Mouse (Mus musculus) frontal cortex, adult (tissue): ENCODE results near the gene Ttc26.
A peak's percentile ranks its signal among the peaks of the same experiment; 100 is the strongest.

Experiments
- ATAC-seq: cut with Nextera tagmentation; 2 replicates; pipeline ENCODE4 v1.9.2; 2017; ENCODE audit warnings: mild to moderate bottlenecking, moderate library complexity, mixed read lengths; ENCODE audit not compliant: low TSS enrichment

The Ttc26 gene

DNA sequence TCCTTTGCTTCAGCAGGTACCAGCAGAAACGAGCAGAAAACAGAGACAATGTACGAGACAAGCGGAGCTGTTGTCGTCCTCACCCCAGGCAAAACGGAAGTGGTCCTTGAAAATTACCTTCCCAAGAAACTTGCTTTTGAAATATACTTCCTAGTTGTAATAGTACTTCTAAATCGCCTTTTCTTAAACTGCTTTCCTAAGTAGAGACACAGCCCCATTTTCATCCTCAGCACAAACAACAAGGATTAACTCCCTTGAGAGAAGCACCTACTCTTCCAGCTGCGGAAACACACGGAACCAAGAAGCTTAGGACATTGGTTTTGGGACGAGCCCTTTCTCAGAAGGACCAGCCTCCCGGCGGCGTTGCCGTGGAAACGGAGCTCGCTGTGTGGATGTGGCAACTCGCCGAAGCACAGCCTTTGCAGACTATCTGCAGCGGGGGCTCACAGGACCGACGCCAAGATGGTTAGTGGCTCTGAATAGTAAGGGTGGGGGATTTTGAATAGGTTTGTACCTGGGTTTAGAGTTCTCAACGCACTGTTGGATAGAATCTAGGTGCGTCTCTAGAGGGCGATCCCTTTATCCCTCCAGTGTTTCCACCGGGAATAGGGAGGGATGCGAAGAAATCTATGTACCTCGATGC, at the start of gene Ttc26:
Gene Ttc26 (plus strand): TSS at position 341 of the 643 bp plus-strand sequence.
- peak; percentile 97 for ATAC-seq

DNA sequence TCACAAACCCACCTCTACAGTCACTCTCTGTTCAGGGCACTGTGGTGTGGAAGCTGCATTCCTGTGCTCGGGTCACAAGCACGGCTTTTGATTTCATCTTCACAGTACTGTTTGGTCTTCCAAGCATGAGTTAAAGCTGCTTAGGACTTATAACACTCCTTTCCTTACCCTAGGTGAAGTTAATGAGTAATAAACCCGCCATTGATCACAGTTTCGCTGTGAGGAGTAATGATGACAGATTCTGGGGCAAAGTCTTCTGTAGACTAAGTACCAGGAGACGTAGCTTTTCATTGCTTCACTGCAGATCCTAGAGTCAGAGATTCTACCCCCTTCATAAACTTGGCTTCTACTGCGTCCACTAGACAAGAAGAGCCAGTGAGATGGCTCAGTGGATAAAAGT, 46.0 kb upstream of the Ttc26 start:
- no peak for ATAC-seq

DNA sequence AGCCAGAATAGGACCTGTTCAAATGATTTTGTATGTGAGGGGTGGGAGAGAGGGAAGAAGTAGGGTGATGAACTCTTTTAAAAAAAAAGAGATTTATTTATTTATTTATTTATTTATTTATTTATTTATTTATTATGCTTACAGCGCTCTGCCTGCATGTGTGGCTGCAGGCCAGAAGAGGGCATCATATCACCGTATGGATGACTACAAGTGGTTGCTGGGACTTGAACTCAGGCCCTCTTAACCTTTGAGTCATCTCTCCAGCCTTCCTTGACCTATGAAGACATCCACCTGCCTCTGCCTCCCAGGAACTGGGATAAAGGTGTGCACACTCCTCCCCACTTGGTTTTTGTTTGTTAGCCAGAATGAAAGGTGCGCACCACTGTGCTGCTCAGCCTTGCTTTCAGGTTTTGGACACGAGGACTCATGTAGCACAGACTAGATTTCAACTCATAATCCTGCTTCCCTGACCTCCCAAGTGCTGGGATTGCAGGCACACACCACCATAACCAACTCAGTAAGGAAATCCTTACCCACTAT, 44.0 kb upstream of the Ttc26 start:
- ATAC-seq, result no peak

DNA sequence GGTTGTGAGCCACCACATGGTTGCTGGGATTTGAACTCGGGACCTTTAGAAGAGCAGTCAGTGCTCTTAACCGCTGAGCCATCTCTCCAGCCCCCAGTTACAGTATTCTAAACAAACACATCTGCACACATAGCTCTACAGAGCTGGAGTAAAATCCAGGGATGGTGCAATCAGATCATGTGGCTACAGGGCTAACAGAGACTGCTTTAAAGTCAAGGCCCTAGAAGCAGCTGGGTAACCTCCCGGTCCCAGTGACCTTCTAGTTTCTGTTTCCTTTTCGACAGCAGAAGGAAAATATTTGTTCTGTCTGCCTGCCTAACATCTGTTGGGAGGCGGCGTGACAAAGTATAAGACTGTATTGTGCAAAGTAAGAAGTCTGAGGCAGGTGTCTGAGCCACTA, 43.3 kb upstream of the Ttc26 start:
- no peak for ATAC-seq

DNA sequence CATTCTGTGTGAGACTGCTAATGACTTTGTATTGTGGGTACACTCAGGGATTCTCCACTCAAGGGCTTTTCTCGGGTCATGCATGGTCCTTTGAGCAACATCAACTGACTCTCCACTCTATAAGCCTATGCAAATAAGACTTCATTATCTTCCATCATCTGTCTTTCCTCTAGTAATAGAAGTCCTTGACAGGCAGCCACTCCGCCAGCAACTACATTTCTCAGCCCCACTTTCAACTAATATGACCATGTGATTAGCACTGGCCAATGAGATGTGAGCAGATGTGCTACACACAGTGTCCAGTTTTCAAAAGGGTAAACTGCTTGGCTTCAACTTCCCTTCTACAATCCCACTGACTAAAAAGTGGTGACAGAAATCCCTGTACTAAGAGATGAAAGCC, 42.2 kb upstream of the Ttc26 start:
- ATAC-seq, result no peak

DNA sequence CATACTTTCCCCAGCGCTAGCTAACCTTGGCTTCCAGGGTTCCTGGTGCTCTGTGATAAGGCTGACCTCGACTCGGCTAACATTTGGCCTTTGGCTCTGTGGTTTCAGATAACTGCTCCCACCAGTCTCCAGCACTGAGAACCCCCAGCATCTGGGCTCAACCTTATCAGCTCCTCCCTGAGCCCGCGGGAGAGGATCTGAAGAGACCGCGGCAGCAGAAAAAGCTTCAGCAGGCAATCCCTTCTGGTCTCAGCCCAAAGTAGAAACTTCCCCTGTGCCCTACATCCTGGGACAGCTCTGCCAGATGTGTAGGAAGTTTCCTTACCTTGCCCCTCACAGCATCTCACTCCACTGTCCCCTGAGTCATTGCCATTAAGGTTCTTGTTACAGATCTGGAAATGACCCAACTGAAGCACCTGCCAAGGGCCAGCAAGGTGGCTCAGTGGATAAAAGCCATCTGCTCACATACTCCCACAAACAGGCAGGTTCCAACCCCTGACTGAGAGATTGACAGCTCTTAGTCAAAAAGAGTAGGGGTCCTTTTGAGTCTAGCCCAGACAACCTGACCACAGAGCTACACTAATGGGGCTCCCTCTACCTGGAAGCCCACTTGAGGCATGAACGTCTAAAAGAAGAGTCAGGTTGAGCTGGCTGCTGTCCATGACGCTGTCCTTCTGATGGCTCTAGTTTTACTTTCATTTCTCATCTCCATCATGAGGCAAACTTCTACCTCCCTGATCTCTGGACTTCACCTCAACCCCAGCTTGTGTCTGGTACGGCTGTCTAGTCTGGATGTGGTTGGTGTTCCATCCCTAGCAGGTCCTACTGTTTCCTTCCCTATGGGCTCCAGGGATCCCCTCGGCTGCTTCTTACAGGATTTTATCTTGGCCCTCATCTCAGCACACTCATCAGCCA, 39.3 kb upstream of the Ttc26 start:
- ATAC-seq, result no peak

DNA sequence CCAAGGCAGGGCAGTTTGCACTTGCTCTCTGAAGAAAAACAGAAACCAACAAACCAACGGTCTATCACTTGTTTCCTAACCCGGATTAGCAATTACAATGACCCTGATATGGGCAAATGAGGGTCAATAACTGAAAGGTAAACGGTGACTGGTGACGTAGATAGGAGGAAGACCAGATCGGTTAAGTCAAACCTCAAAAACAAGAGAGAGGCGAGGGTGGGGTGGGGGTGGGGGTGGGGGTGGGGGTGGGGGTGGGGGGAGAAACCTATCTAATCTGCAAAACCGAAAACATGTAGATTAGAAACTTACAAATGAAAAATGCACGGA, 38.6 kb upstream of the Ttc26 start:
- ATAC-seq, result no peak

DNA sequence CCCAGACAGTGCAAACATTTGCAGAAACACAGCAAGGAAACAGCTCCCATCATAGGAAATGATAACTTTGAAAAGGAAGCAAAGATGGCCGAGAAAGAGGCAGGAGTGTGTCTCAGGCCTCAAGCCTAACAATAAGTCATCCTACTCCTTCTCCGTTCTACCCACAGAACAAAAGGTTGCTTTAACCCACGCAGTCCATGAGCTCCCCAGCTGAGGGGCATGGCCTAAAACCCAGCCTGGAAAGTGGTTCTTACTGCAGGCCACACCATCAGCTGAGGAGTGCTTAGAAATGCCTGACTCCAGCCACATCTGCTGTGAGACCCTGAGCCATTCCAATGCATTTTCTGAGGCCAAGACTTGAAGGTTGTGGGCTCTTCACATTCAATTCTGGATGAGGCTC, 37.7 kb upstream of the Ttc26 start:
- ATAC-seq, result no peak

DNA sequence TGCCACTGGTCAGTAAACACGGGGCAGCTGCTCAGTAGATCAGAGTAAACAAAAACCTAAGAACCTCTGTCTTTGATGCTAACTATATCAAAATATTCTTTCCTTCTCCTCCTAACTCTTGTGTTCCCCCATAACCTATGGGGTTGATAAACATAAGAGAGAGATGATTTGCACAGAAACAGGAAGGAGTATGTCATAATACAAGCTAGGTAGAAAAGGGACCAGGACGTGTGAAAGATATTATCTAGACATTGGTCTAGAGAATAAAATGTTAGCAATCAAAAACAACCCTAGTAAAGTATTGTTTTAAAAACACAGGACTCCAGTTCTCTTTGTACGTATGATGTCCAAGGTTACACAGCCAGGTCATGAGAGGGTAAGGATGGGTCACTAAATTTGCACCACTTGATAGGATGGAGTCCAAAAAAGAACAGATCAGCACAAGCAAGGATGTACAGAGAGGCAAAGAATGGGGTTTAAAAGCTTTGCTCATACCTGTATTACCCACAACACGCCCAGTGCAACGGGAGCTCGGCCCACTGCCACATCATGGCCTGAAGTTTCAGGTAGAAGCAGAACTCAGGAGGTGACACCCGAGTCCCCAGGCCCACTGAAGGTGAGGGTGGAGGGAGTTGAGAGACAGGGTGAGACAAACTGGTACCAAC, 37.1 kb upstream of the Ttc26 start:
- ATAC-seq, result no peak

DNA sequence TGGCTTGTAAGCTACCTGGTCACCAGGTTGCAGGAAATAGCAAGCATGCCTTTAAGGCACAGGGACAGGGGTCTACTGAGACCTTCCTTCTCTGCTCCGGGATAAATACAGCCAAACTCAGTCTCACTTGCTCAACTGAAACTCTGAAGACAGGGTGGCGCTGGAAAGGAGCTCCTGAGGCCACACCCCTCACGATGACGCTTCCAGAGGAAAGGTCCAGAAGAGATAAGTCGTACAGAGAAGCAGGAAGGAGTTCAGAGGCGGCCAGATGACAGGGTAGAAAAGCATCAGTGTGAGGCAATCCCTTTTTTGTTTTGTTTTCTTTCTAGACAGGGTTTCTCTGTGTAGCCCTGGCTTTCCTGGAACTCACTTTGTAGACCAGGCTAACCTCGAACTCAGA, 35.5 kb upstream of the Ttc26 start:
- no peak for ATAC-seq

DNA sequence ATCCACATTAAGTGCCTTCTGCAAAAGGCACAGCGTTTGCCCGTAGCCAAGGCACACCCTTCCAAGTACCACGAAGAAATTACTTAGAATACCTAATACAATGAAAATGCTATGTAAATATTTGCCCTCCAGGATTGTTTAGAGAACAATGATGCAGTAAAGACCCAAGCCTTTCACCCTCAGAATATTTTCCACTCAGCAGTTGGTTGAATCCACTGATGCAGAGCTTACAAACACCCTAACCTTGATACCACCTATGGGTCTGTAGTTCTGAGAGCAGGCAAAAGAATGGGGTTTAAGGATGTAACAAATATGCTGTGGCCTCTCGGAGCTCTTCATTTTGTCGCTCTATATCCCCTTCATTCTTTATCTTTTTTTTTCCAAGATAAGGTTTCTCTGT, 33.4 kb upstream of the Ttc26 start:
- no peak for ATAC-seq

DNA sequence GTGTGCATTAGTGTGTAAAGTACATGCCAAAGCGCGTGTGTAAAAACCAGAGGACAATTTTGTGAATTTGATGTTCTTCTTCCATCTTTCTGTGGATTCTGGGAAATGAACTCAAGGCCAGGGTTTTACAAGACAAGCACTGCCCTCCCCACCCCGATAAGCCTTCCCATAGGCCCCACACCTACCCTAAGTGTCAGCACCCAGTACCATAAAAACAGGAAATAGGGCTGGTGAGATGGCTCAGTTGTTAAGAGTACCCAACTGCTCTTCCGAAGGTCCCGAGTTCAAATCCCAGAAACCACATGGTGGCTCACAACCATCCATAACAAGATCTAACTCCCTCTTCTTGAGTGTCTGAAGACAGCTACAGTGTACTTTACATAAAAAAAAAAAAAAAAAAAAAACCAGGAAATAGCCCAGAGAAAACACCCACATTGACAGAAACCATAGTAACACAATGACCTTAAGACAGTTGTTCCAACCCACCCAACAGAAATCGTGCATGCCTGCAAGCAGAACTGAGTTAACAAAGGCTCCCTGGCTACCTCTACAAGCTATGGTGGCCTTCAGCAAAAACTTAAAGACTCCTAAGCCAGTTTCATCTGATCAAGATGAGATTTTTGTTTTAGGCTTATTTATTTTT, 32.3 kb upstream of the Ttc26 start:
- no peak for ATAC-seq

DNA sequence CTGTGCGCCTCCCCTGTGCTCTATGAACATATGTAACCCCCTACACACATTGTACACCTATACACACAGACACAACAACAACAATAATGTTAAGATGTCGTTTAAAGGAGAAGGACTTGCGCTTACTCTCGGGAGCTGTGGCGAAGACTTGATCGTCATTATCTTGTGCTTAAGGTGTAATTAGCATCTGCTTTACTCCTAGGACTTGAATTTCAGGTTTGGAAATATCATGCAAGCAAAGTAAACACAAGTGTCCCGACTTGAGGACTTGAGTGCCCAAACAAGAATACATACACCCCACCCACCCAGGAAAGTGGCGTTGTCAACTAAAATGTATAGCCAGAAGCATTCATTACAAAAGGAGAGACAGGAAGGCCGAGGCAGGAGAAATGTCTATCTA, 31.5 kb upstream of the Ttc26 start:
- no peak for ATAC-seq

DNA sequence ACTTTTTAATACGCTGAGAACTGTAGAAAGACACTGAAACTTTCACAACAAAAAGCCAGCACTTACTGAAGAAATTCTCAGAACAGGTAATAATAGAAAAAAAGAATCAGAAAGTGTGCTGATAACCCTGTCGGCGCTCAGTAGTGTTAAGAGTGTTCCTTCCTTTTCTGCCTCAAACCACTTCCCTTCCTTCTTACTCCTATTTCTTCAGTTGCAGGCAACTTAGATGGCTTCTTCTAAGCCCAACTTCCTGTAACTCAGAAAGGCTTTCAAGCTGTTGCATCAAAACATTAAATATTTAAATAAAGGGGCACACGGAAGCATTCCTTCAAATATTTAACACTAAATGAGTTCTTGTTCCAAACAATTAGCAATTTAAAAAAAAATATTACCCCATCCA, 29.3 kb upstream of the Ttc26 start:
- no peak for ATAC-seq

DNA sequence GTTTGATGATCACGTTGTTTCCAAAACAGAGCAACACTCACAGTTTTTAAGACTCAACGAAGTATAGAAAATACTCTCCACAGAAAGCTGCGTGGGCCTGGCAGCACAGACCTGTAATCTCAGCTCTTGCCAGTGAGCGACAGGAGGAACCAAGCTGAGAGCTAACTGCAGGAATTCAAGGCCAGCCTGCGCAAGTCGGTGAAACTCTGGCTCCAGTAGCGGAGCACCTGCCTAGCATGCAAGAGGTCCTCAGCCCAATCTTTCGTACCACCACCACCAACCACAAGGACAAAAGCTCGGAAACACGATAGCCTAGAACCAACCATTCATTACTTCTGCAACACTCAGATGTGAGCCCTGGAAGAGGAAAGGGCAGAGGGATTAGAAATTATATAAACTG, 28.8 kb upstream of the Ttc26 start:
- no peak for ATAC-seq

DNA sequence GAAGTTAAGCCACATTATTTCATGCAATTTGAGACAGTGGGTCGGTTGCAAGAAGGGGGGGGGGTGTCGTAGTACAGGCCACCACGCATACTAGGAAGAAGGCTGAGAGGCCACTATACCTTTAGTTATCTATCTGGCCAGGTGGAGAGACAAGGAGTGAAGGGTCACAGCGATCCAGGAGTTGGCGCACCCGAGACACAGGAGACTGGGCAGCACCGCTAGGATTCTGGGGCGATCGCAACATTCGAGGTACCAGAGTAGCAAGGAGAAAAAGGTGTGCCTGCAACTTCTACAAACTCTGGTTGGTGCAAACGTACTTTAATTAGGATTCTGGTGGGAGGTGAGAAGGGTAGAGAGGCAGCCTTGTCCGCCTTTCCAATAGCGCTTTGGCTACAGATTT, 28.1 kb upstream of the Ttc26 start:
- no peak for ATAC-seq

DNA sequence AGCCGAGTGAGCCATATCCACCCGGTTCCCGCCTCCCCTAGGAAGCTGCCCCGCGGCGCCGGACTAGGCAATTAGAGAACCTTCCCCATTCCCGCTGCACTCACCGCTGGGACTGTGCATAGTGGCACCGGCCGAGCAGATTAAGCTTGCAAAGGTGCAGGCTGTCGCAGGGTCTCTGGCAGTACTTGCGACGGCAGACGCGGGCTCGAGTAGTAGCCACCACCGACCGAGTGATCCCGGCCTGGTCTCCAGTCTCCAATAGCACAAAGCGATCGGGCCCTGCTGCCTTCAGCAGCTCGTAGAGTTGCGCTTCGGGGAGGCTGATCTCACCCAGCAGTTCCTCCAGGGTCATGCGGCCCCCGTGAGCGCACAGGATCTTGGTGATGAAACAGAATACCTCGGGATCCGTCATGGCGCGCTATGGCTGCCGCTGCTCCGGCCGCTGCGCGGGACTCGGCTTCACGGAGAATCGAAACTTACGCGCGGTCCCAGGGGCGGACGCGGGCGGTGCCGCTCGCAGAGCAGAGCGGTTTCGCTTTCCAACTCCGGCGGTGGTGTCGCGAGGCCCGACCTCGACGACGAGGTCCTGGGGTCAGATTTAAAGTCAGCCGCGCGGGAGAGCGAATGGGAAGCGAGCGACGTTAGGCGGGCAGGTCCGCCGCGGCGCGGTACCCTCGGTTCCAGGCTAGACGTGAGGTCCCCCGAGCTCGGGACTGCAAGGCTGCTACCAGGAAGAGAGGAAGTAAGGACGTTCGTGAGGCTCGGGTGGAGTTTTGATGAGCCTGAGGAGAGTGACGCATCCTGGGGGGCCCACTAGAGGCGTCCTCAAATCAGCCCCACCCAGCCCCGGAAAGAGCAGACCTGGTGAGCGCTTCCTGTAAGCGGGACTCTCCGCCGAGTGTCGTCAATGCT, 27.2 kb upstream of the Ttc26 start, which contains the start of gene Zc3hav1:
Gene Zc3hav1 (minus strand): TSS at position 793 of the 912 bp plus-strand sequence.
- ATAC-seq, result peak; percentile 68

DNA sequence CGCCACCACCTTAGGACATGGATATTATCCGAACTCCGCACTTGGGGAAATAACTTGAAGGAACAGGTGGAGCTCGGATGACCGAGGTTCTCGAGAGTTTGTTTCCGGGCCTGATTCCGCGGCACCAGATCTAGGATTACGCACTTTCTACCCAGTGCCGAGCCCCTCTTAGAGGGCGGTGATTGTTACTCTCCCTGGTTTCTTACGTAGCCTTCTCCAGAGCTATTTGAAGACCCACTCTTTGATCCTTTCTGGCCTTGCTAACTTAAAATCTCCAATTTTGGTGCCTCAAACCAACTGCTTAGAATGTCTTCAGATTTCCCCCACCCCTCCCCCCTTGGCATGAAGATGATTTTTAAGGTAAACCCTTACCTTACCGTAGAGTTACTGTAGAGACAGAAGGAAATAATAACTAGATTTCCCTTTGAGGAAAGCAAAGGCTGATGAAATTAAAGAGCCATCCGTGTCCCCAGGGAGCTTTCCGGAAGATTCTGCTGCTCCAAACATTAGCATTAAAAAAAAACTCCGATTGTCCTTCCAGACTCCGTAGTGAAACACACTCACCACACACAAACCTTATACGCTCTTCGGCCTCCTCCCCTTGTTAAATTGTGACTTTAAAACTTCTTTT, 26.4 kb upstream of the Ttc26 start:
- ATAC-seq, result 0 out of 2 replicates have a peak, but pooled peaks have one; percentile 8

DNA sequence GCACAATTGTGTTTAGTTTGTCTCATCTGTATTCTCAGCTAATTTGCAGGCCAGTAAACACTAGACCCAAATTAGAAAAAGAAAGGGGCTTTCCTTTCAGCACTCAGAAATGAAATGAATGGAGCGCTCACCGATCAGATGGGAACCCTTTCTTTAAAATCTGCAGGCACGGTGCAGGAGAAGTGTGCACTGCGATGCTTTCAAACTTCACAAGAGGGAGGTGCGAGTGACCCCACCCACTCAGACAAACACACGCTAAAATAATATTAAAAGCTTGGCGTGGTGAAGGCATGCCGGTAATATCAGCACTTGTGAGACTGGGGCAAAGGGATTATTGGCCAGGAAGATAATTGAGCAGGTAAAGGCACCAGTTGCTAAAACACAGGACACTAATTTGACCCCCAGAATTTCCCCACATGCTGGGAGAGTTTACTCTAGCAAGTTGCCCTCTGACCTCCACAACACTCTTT, 25.9 kb upstream of the Ttc26 start:
- ATAC-seq, result no peak

DNA sequence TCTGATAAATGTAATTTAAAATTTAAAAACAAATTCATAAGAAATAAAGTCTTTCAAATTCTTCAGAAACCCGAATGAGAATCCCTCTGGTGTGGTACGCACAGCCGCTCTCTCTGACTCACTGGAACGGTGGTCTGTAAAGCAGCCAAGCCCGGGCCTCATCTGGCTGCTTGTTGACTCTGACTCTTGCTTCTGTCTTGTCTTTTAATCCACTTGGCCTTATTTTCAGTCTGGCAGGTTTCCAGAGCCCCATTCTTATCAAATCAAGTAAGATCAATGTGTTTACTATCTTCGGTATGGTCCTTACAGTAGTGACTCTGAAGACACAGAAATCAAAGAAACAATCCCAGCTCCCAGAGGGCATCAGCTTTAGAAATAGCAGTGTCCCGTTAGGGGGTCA, 25.4 kb upstream of the Ttc26 start:
- ATAC-seq, result no peak
